Mouse (Mus musculus) small intestine, adult 2 months (tissue): ENCODE data around the gene Erfe. TPM values are rescaled to one million over a fixed set of nuclear protein-coding genes. Genes with fewer than 3 reads are reported as not detected.

Experiments
- H3K27ac ChIP-seq: fragments of 200-500 bp; 2 replicates; pipeline ENCODE4 v1.5.1; 2012; ENCODE audit warnings: low read depth, low read length, control low read depth, inconsistent platforms; ENCODE audit not compliant: insufficient read depth
- H3K27me3 ChIP-seq: fragments of 200-500 bp; 2 replicates; pipeline ENCODE4 v1.6.1; 2012; ENCODE audit warnings: mild to moderate bottlenecking, moderate library complexity, low read length, inconsistent platforms; ENCODE audit not compliant: control insufficient read depth, insufficient read depth
- H3K36me3 ChIP-seq: fragments of 200-500 bp; 2 replicates; pipeline ENCODE4 v1.6.1; 2012; ENCODE audit warnings: mild to moderate bottlenecking, low read length, control low read depth, inconsistent platforms; ENCODE audit not compliant: control insufficient read depth, insufficient read depth
- H3K4me1 ChIP-seq: fragments of 200-500 bp; 2 replicates; pipeline ENCODE4 v1.6.1; 2012; ENCODE audit warnings: low read length, inconsistent platforms, mixed read lengths; ENCODE audit not compliant: control insufficient read depth, insufficient read depth, insufficient read length
- H3K4me3 ChIP-seq: fragments of 200-500 bp; 2 replicates; pipeline ENCODE4 v1.5.1; 2012; ENCODE audit warnings: low read depth, mild to moderate bottlenecking, control low read depth, inconsistent platforms, low read length, moderate library complexity
- CTCF ChIP-seq: fragments of 200-500 bp; IDR thresholded peaks from 2 replicates; pipeline ENCODE4 v1.5.1; 2012; ENCODE audit warnings: low read depth, mild to moderate bottlenecking, control low read depth, inconsistent platforms, low read length, moderate library complexity, mixed read lengths; ENCODE audit not compliant: insufficient replicate concordance, insufficient read length; ENCODE audit errors: extremely low read depth
- POLR2A ChIP-seq: fragments of 200-500 bp; IDR thresholded peaks from 2 replicates; pipeline ENCODE4 v1.6.1; 2012; ENCODE audit warnings: low read depth, mild to moderate bottlenecking, control low read depth, inconsistent platforms, low read length, moderate library complexity
- WGBS: fragments of 180-500 bp; shearing (Covaris S2); methylation state at CpG from one replicate; pipeline ENCODE4 v1.1.7; 2018; 5-methylcytosine and 5-hydroxymethylcytosine counted together
- polyA plus RNA-seq: library from polyadenylated mRNA; depleted of rRNA; stranded (reverse); fragments of >200 nt; gene quantifications from 2 replicates; pipeline ENCODE4 v1.2.3, GENCODE M21; 2012

Erfe gene
- polyA plus RNA-seq, 1 experiment, result 7.3 TPM

- Histone ChIP-seq H3K4me3 (peak overlapping the region; percentile 37), H3K4me1 (no peaks in the 10 kb centered on the region), H3K27ac (no peak overlapping the region), H3K27me3 (no peaks in the 10 kb centered on the region), H3K36me3 (no peaks in the 10 kb centered on the region)
- 47% methylated on average over 23 of the region's 23 CpGs for WGBS
- TF ChIP-seq POLR2A (no peak), CTCF (no peak)
Observed at GRCm38 (mm10) chr1:91405406-91406169, 39.4 kb downstream of the Erfe start.

- Histone ChIP-seq H3K4me3 (no peak overlapping the region), H3K36me3 (no peaks in the 10 kb centered on the region), H3K27ac (no peak overlapping the region), H3K4me1 (peaks cover 7% of the 10 kb centered on the region), H3K27me3 (no peaks in the 10 kb centered on the region)
- no peak for TF ChIP-seq CTCF
- TF ChIP-seq POLR2A, result no peak
- WGBS, result 79% methylated on average over 4 of the region's 4 CpGs
Observed at GRCm38 (mm10) chr1:91407819-91408218, 41.6 kb downstream of the Erfe start.

GRCm38 (mm10) chr1:91411631-91412285 lies 45.5 kb downstream of the Erfe start:
- Histone ChIP-seq H3K27me3 (no peaks in the 10 kb centered on the region), H3K4me1 (peaks cover 11% of the 10 kb centered on the region), H3K4me3 (peak overlapping the region; percentile 87), H3K27ac (no peak overlapping the region), H3K36me3 (peaks cover 3% of the 10 kb centered on the region; the same call in 1 of the 2 replicates)
- TF ChIP-seq CTCF, result no peak
- TF ChIP-seq POLR2A, result no peak
- WGBS, result 65% methylated on average over 8 of the region's 8 CpGs

GRCm38 (mm10) chr1:91412286-91413029 lies 46.2 kb downstream of the Erfe start:
- 3% methylated on average over 65 of the region's 65 CpGs for WGBS

GRCm38 (mm10) chr1:91413030-91413506 lies 46.8 kb downstream of the Erfe start:
- under 1% methylated on average over 34 of the region's 34 CpGs for WGBS
- H3K4me3 ChIP-seq, result peak overlapping the region; percentile 87
- peaks cover 14% of the 10 kb centered on the region for H3K36me3 ChIP-seq
- H3K27me3 ChIP-seq, result no peaks in the 10 kb centered on the region
- TF ChIP-seq POLR2A (peak; percentile 85), CTCF (no peak)
- peaks cover 11% of the 10 kb centered on the region for H3K4me1 ChIP-seq
- H3K27ac ChIP-seq, result peak overlapping the region; percentile 87

More at GRCm38 (mm10) chr1:91412286-91413029, 46.2 kb downstream of the Erfe start:
- Histone ChIP-seq H3K36me3 (peaks cover 10% of the 10 kb centered on the region), H3K4me3 (peak overlapping the region; percentile 87), H3K27ac (peak overlapping the region; percentile 14; the same call in 1 of the 2 replicates), H3K4me1 (peaks cover 11% of the 10 kb centered on the region), H3K27me3 (no peaks in the 10 kb centered on the region)
- TF ChIP-seq POLR2A (no peak), CTCF (no peak)

- Histone ChIP-seq H3K27me3 (no peaks in the 10 kb centered on the region), H3K4me3 (peak overlapping the region; percentile 87), H3K4me1 (peaks cover 11% of the 10 kb centered on the region), H3K36me3 (peaks cover 17% of the 10 kb centered on the region), H3K27ac (peak overlapping the region; percentile 87)
- under 1% methylated on average over 14 of the region's 14 CpGs for WGBS
- no peak for TF ChIP-seq CTCF
Observed at GRCm38 (mm10) chr1:91413536-91413897, 47.3 kb downstream of the Erfe start.
